8 mouse cellular contexts compared by ENCODE assay signal in the genomic region with DNA sequence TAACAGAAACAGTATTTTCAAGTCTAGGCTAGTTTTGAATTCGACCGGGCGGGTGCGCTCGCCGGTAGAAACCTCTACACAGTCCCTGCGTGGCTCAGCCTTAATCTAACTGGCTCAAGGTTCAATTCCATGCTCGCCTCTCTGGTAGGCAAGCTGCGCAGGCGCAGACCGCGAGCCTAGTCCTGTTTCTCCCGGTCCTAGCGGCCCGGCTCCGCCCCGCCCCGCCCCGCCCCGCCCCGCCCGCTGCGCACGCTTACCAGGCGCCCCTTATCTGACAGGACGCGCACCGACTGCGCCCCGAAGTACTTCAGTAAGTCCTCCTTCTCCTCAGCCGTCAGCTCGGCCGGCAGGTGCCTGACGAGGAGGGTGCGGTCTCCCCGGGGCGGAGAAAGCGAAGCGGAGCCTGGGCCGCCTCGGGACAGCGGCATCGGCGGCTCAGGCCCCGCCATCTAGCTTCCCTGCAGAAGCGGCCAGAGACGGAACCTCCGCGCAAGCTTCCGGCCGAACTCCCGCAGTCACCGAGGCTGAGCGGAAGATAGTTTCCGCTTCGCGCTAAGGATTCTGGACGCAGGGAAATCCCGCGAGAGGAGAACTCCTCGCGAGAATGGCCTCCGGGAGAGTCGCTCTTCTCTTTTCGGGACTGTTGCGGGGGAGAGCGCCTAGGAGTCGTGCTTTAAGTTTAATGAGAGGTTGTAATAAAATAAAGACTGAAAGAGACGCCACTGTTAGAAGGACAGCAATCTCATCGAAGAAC. TPM values are rescaled to one million over a fixed set of nuclear protein-coding genes. Genes with fewer than 3 reads are reported as not detected.
DNase-seq lines count a peak whose midpoint lies in the region; ATAC-seq and TF ChIP-seq lines count a peak whose summit lies in the region.

Gene Rnpc3, minus strand, starts transcription at position 544 of the 754 bp plus-strand sequence.

- H3K4me1 ChIP-seq in cortical plate, adult 2 months (ENCODE audit: control insufficient read depth, insufficient read depth, low read length): 0 out of 2 replicates have a peak, but pooled peaks cover 1% of the 10 kb centered on the region
- H3K4me1 ChIP-seq in megakaryocyte, embryonic 14.5 days: peaks cover 30% of the 10 kb centered on the region

- peak within 1 kb of the TSS; percentile 96 for H3K27ac ChIP-seq in cortical plate, adult 2 months (ENCODE audit: insufficient read depth, low read length)

- peaks cover 23% of the 10 kb centered on the region for H3K36me3 ChIP-seq in megakaryocyte, embryonic 14.5 days (replicated peaks; ENCODE audit: low read length)

- no peak for TF ChIP-seq CTCF in cortical plate, adult 2 months (IDR thresholded peaks at IDR 0.05; ENCODE audit: extremely low read depth, insufficient read depth, low read length)

- peak; percentile 89 to 90 for DNase-seq in gastrocnemius, adult 8-10 months (ENCODE audit: low spot score in 2 of 2)
- peak; percentile 99 for DNase-seq in hindlimb bud, embryonic 11.5 days (ENCODE audit: extremely low spot score, low read depth, low spot score)
- peak; percentile 89 to 94 for DNase-seq in left cerebral cortex, adult 8-10 months (ENCODE audit: low spot score in 2 of 2)
- DNase-seq in right cerebral cortex, postnatal 10 days (ENCODE audit: low spot score in 2 of 2): peak; percentile 96 to 98
- DNase-seq in urinary bladder, postnatal 25 days (ENCODE audit: low spot score): peak; percentile 98

- no peaks in the 10 kb centered on the region for H3K27me3 ChIP-seq in megakaryocyte, embryonic 14.5 days (replicated peaks)

- H3K9me3 ChIP-seq in megakaryocyte, embryonic 14.5 days: no peaks in the 10 kb centered on the region

- ATAC-seq in activated CD4-positive, CD25-positive, alpha-beta regulatory T cell, adult 4 months: peak; percentile 95

- peak; percentile 91 for TF ChIP-seq POLR2A in cortical plate, adult 2 months (IDR thresholded peaks at IDR 0.05; ENCODE audit: extremely low read depth, insufficient read depth, low read length)

- H3K4me3 ChIP-seq in cortical plate, adult 2 months (ENCODE audit: insufficient read depth, low read length): peak within 1 kb of the TSS; percentile 78
- H3K4me3 ChIP-seq in megakaryocyte, embryonic 14.5 days (replicated peaks): peak within 1 kb of the TSS; percentile 95

RNA-seq across cellular contexts. Expression of gene Rnpc3, which starts in this region (rescaled TPM):
- polyA plus RNA-seq in activated CD4-positive, CD25-positive, alpha-beta regulatory T cell, adult 4 months (2017; shearing (Covaris generic)): 10 to 100 TPM; 32.3 to 38.7 TPM
- polyA plus RNA-seq in cortical plate, adult 2 months (2012; rRNA removed): 36.9 and 41.6 TPM in 2 replicates
- 1 to 10 TPM; 5.4 to 7.3 (median 6.5) TPM for total RNA-seq in gastrocnemius, adult 8-10 months (2022)
- 10 to 100 TPM; 24.2 to 28.4 (median 26.2) TPM for total RNA-seq in left cerebral cortex, adult 8-10 months (2022)
- polyA plus RNA-seq in megakaryocyte, embryonic 14.5 days (2012; ENCODE audit: insufficient read depth, low replicate concordance): 6.3 and 10.5 TPM in 2 replicates

Comparison
In these comparisons a context has a peak if more than half of its experiments do, and no peak if none do; other contexts are left out.
1. Peak in every context shown above with its lines: DNase-seq, ATAC-seq, H3K4me3 ChIP-seq and H3K27ac ChIP-seq.